Mouse (Mus musculus) spleen, adult 2 months (tissue): ENCODE measurements around the gene Gm45711. TPM values are rescaled to one million over a fixed set of nuclear protein-coding genes. Genes with fewer than 3 reads are reported as not detected.
"Not testable (repeated sequence)": the region's sequence is repeated elsewhere in the genome, so short reads cannot be mapped to it uniquely, and the experiment has no call there.

ENCODE experiments used
- DNase-seq, 2 experiments: peaks; one replicate each; pipeline versions ENCODE4 v3.0.0 to v3.0.0-alpha.2; 2012 to 2021; ENCODE audit warnings: low spot score in 2 of 2, low read depth in 1 of 2
- H3K27ac ChIP-seq: fragments of 200-500 bp; 2 replicates; pipeline ENCODE4 v1.5.1; 2012; ENCODE audit warnings: low read length, inconsistent platforms; ENCODE audit not compliant: insufficient read depth
- H3K27me3 ChIP-seq: fragments of 200-500 bp; 2 replicates; pipeline ENCODE4 v1.6.1; 2012; ENCODE audit warnings: mild to moderate bottlenecking, moderate library complexity, low read length, inconsistent platforms; ENCODE audit not compliant: control insufficient read depth, insufficient read depth
- H3K36me3 ChIP-seq: fragments of 200-500 bp; 2 replicates; pipeline ENCODE4 v1.6.1; 2012; ENCODE audit warnings: mild to moderate bottlenecking, low read length, inconsistent platforms; ENCODE audit not compliant: control insufficient read depth, insufficient read depth
- H3K4me1 ChIP-seq: fragments of 200-500 bp; 2 replicates; pipeline ENCODE4 v1.6.1; 2011; ENCODE audit warnings: inconsistent platforms; ENCODE audit not compliant: control insufficient read depth, insufficient read depth, insufficient read length
- H3K4me3 ChIP-seq: fragments of 200-500 bp; 2 replicates; pipeline ENCODE4 v1.5.1; 2011; ENCODE audit warnings: mild to moderate bottlenecking, inconsistent platforms; ENCODE audit not compliant: insufficient read depth, insufficient read length; ENCODE audit errors: extremely low read depth
- CTCF ChIP-seq: fragments of 200-500 bp; IDR thresholded peaks from 2 replicates; pipeline ENCODE4 v1.5.1; 2011; ENCODE audit warnings: mild to moderate bottlenecking, inconsistent platforms; ENCODE audit not compliant: insufficient read depth, insufficient read length, insufficient replicate concordance; ENCODE audit errors: extremely low read depth
- POLR2A ChIP-seq: fragments of 200-500 bp; IDR thresholded peaks from 2 replicates; pipeline ENCODE4 v1.6.1; 2011; ENCODE audit warnings: low read depth, low read length, inconsistent platforms
- WGBS: fragments of 180-500 bp; shearing (Covaris S2); methylation state at CpG from one replicate; pipeline ENCODE4 v1.1.7; 2018; 5-methylcytosine and 5-hydroxymethylcytosine counted together
- polyA plus RNA-seq: library from polyadenylated mRNA; depleted of rRNA; stranded (reverse); fragments of >200 nt; gene quantifications from 2 replicates; pipeline ENCODE4 v1.2.3, GENCODE M21; 2012; rRNA removed

The Gm45711 gene
- not detected in 2 replicates for polyA plus RNA-seq

DNA sequence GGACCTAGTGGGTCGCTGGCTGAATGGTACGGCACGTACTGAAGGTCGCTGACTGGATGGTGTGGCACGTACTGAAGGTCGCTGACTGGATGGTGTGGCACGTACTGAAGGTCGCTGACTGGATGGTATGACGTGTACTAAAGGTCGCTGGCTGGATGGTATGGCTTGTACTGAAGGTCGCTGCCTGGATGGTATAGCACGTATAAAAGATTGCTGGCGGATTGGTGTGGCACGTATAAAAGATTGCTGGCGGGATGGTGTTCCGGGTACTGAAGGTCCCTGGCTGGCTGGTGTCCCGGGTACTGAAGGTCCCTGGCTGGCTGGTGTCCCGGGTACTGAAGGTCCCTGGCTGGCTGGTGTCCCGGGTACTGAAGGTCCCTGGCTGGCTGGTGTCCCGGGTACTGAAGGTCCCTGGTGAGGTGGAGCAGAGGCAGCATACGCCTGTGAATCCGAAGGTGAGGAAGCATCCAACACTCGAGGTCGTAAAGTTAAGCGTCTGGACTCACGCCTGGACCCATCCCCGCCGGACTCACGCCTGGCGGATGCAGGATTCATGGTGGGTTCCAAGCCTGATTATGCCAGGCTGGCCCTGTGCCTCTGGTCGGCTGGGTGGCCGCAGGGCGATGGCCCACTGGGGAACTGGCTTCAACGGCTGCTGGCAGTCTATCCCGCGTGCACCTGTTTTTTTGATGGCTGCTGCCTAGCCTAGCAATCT is at the start of gene Gm45711, which contains the start of gene Cmtm1:
Gm45711 (minus strand) TSS at position 641 of the 715 bp plus-strand sequence.
Cmtm1 (minus strand) TSS at position 705 of the 715 bp plus-strand sequence.
- not testable (repeated sequence) for H3K27ac ChIP-seq, H3K4me1 ChIP-seq, H3K27me3 ChIP-seq, H3K36me3 ChIP-seq, H3K4me3 ChIP-seq, DNase-seq
- WGBS = 90% methylated on average over 36 of the region's 36 CpGs

GRCm38 (mm10) chr8:104358637-104359036 is 48.8 kb upstream of the Gm45711 start:
- no peaks in the 10 kb centered on the region for H3K36me3 ChIP-seq
- no peak overlapping the region for H3K27ac ChIP-seq
- 85% methylated on average over 3 of the region's 3 CpGs for WGBS
- no peaks in the 10 kb centered on the region for H3K4me1 ChIP-seq
- H3K27me3 ChIP-seq = no peaks in the 10 kb centered on the region
- TF ChIP-seq CTCF (no peak), POLR2A (no peak)
- no peak for DNase-seq
- H3K4me3 ChIP-seq = no peak overlapping the region

DNA sequence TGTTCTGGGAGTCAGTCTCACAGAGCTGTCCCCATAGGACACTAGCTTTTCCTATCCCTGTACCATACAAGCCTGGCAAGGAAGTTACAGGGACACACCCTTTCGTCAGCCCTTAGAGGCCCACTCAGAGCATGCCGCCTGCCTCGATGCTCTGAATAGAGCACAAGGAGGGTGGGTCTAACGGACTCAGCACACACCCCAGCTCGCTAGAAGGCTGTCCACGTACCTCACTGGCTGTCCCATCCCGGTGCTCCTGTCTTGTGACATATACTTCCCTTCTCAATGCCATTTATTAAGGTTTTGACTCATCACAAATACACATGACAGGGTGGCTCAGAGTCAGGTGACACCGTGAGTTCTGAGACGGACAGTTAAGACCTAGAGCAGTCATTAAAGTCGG is 44.6 kb upstream of the Gm45711 start:
- no peaks in the 10 kb centered on the region for H3K36me3 ChIP-seq
- H3K27ac ChIP-seq = no peak overlapping the region
- DNase-seq = no peak
- H3K27me3 ChIP-seq = no peaks in the 10 kb centered on the region
- 95% methylated on average over 10 of the region's 10 CpGs for WGBS
- H3K4me3 ChIP-seq = no peak overlapping the region
- no peaks in the 10 kb centered on the region for H3K4me1 ChIP-seq
- no peak for TF ChIP-seq CTCF
- no peak for TF ChIP-seq POLR2A

DNA sequence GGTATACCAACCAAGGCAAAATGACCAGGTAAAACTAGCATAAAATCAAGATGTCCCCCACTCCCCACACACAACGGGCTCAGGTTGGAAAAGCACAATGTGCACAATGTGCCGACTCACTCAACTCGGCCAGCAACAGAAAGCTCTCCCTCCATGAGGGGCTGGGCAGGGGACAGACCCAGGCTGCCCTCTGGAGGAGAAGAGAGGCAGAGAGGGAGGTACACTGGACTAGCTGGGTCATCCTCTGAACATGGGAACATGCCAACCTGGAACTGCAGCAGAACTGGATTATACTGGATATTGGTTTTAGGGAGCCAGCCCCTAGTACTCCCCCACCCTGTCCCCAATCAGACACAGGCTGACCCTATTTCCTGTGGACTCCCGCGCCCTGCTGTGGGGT is 43.3 kb upstream of the Gm45711 start:
- no peak overlapping the region for H3K4me3 ChIP-seq
- TF ChIP-seq POLR2A (no peak), CTCF (no peak)
- H3K36me3 ChIP-seq = no peaks in the 10 kb centered on the region
- no peaks in the 10 kb centered on the region for H3K27me3 ChIP-seq
- no peak overlapping the region for H3K27ac ChIP-seq
- H3K4me1 ChIP-seq = no peaks in the 10 kb centered on the region
- 56% methylated on average over 5 of the region's 5 CpGs for WGBS
- DNase-seq = no peak

GRCm38 (mm10) chr8:104350047-104350446 is 40.2 kb upstream of the Gm45711 start:
- no peak for DNase-seq
- Histone ChIP-seq H3K36me3 (peaks cover 4% of the 10 kb centered on the region; the same call in 1 of the 2 replicates), H3K27ac (no peak overlapping the region), H3K27me3 (no peaks in the 10 kb centered on the region), H3K4me1 (no peaks in the 10 kb centered on the region), H3K4me3 (no peak overlapping the region)
- WGBS = 83% methylated on average over 13 of the region's 13 CpGs
- TF ChIP-seq POLR2A = no peak
- no peak for TF ChIP-seq CTCF

DNA sequence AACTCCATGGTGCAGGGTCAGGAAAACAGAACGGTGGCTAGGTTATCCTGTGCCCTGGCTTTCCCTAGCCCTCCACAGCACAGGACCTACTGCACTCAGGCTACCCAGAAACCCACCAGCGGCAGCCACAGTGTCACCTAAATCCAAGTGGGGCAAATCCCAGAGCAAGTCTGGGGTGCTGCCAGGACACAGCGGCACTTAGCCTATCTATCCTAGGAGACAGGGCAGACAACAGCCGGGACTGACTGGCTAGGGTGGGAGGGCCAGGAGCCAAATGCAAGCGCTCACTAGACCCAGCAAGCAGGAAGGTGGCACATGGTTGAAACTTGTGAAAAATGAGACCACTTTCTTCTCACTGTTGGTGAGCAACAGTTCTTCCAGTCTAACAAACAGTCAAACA is 39.1 kb upstream of the Gm45711 start:
- Histone ChIP-seq H3K36me3 (peaks cover 4% of the 10 kb centered on the region; the same call in 1 of the 2 replicates), H3K4me1 (no peaks in the 10 kb centered on the region), H3K27me3 (no peaks in the 10 kb centered on the region), H3K4me3 (no peak overlapping the region), H3K27ac (no peak overlapping the region)
- 91% methylated on average over 5 of the region's 5 CpGs for WGBS
- TF ChIP-seq CTCF (no peak), POLR2A (no peak)
- no peak for DNase-seq

DNA sequence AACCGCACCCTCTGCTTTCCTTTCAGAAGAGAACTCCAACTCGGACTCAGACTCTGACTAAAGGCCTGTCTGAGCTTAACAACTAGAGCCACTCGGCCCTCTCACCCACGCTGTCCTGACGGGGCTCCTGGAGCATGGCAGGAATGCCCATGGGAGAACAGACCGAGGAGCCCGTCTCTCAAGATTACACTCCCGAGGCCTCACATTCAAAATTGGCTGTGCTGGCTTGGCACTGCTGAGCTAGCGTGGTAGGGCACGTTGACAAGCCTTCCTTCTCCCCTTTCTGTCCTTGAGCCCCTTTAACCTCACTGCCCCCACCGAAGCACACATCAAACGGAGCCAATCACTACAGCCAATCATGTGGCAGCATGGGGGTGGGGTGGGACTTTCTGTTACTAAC is 36.8 kb upstream of the Gm45711 start:
- TF ChIP-seq POLR2A (no peak), CTCF (no peak)
- no peaks in the 10 kb centered on the region for H3K4me1 ChIP-seq
- H3K4me3 ChIP-seq = no peak overlapping the region
- 89% methylated on average over 12 of the region's 12 CpGs for WGBS
- H3K27ac ChIP-seq = no peak overlapping the region
- H3K27me3 ChIP-seq = no peaks in the 10 kb centered on the region
- DNase-seq = no peak
- peaks cover 4% of the 10 kb centered on the region; the same call in 1 of the 2 replicates for H3K36me3 ChIP-seq
